ENCODE assay signal across 11 mouse cellular contexts in genomic region chr19:5566316-5566715, GRCm38 (mm10). TPM values are rescaled to one million over a fixed set of nuclear protein-coding genes. Genes with fewer than 3 reads are reported as not detected.
A peak's percentile ranks its signal among the peaks of the same experiment; 100 is the strongest.
DNase-seq lines count a peak whose midpoint lies in the region; ATAC-seq lines count a peak whose summit lies in the region.
"Had no signal": no experiment of that assay in that cellular context is flagged by ENCODE, and none has a peak within 500 bp of the region (broad histone marks: within the 10 kb centered on the region; RNA-seq: fewer than 3 reads in every experiment).

No protein-coding gene starts in this region.

- no peak overlapping the region for H3K9ac ChIP-seq in heart, embryonic 11.5 days (ENCODE audit: low read depth, low read length)
- 0 out of 2 replicates have a peak overlapping the region, but pooled peaks have one; percentile 86 for H3K9ac ChIP-seq in intestine, embryonic 15.5 days
- H3K9ac ChIP-seq in limb, embryonic 13.5 days, result no peak overlapping the region

- no peak for DNase-seq in heart, embryonic 10.5 days (ENCODE audit: low spot score)
- peak; percentile 22 for DNase-seq in A20 (ENCODE audit: low read depth, low spot score)
- DNase-seq in adrenal gland, postnatal 10 days, result no peak
- DNase-seq in right cerebral cortex, postnatal 10 days (ENCODE audit: low spot score in 2 of 2), result no peak
- DNase-seq: gastrocnemius, postnatal 36 days; lung, postnatal 10 days had no signal

- peaks cover 5% of the 10 kb centered on the region; the same call in 1 of the 2 replicates for H3K4me1 ChIP-seq in heart, embryonic 11.5 days (ENCODE audit: control insufficient read depth, insufficient read depth, low read length)
- peaks cover 25% of the 10 kb centered on the region for H3K4me1 ChIP-seq in heart, embryonic 10.5 days
- peaks cover 31% of the 10 kb centered on the region for H3K4me1 ChIP-seq in intestine, embryonic 15.5 days (replicated peaks)
- peaks cover 18% of the 10 kb centered on the region for H3K4me1 ChIP-seq in limb, embryonic 13.5 days

- no peaks in the 10 kb centered on the region for H3K9me3 ChIP-seq in heart, embryonic 11.5 days (replicated peaks; ENCODE audit: control insufficient read depth, low read length)
- no peaks in the 10 kb centered on the region for H3K9me3 ChIP-seq in heart, embryonic 10.5 days
- H3K9me3 ChIP-seq in intestine, embryonic 15.5 days, result no peaks in the 10 kb centered on the region
- H3K9me3 ChIP-seq in limb, embryonic 13.5 days, result no peaks in the 10 kb centered on the region
- H3K9me3 ChIP-seq: embryonic facial prominence, embryonic 12.5 days had no signal

- H3K27ac ChIP-seq in heart, embryonic 11.5 days (ENCODE audit: low read depth, low read length), result no peak overlapping the region
- no peak overlapping the region for H3K27ac ChIP-seq in heart, embryonic 10.5 days
- H3K27ac ChIP-seq in intestine, embryonic 15.5 days, result peak overlapping the region; percentile 97
- H3K27ac ChIP-seq in limb, embryonic 13.5 days, result no peak overlapping the region

- H3K27me3 ChIP-seq in heart, embryonic 11.5 days (ENCODE audit: control insufficient read depth, insufficient read depth, low read length), result peaks cover 55% of the 10 kb centered on the region
- H3K27me3 ChIP-seq in heart, embryonic 10.5 days (ENCODE audit: insufficient read depth, poor library complexity, severe bottlenecking), result peaks cover 83% of the 10 kb centered on the region
- peaks cover 6% of the 10 kb centered on the region for H3K27me3 ChIP-seq in intestine, embryonic 15.5 days (replicated peaks)
- H3K27me3 ChIP-seq in limb, embryonic 13.5 days, result peaks cover 69% of the 10 kb centered on the region

- H3K4me2 ChIP-seq in heart, embryonic 11.5 days, result peak overlapping the region; percentile 96; the same call in 1 of the 2 replicates
- peak overlapping the region; percentile 96 for H3K4me2 ChIP-seq in intestine, embryonic 15.5 days (replicated peaks)
- H3K4me2 ChIP-seq in limb, embryonic 13.5 days (replicated peaks), result peak overlapping the region; percentile 91

- no peak overlapping the region for H3K4me3 ChIP-seq in heart, embryonic 11.5 days (ENCODE audit: low read depth, low read length)
- no peak overlapping the region for H3K4me3 ChIP-seq in heart, embryonic 10.5 days
- 0 out of 2 replicates have a peak overlapping the region, but pooled peaks have one; percentile 80 for H3K4me3 ChIP-seq in intestine, embryonic 15.5 days (replicated peaks)
- H3K4me3 ChIP-seq in limb, embryonic 13.5 days, result no peak overlapping the region

- ATAC-seq in heart, embryonic 11.5 days (replicated peaks; ENCODE audit: insufficient number of reproducible peaks, low FRiP score, low TSS enrichment), result no peak
- ATAC-seq in intestine, embryonic 15.5 days, result no peak
- no peak for ATAC-seq in limb, embryonic 13.5 days (ENCODE audit: low FRiP score, low read depth)
- no peak for ATAC-seq in granulocyte monocyte progenitor cell, adult 5-6 weeks (replicated peaks; ENCODE audit: poor library complexity, severe bottlenecking)

- WGBS in heart, embryonic 11.5 days (ENCODE audit: insufficient replicate concordance), result 57% methylated on average over 5 of the region's 5 CpGs
- WGBS in heart, embryonic 10.5 days, result 53% methylated on average over 5 of the region's 5 CpGs
- 54% methylated on average over 5 of the region's 5 CpGs for WGBS in intestine, embryonic 15.5 days
- WGBS in limb, embryonic 13.5 days, result 51% methylated on average over 5 of the region's 5 CpGs

- peaks cover 2% of the 10 kb centered on the region; the same call in 1 of the 2 replicates for H3K36me3 ChIP-seq in heart, embryonic 11.5 days (ENCODE audit: control insufficient read depth, insufficient read depth, low read length)
- H3K36me3 ChIP-seq in heart, embryonic 10.5 days, result peaks cover 17% of the 10 kb centered on the region
- H3K36me3 ChIP-seq in intestine, embryonic 15.5 days, result peaks cover 8% of the 10 kb centered on the region; the same call in 1 of the 2 replicates
- H3K36me3 ChIP-seq in limb, embryonic 13.5 days, result peaks cover 14% of the 10 kb centered on the region; the same call in 1 of the 2 replicates
- H3K36me3 ChIP-seq: embryonic facial prominence, embryonic 12.5 days had no signal

RNA-seq across cellular contexts. Expression of gene Ap5b1, which starts 1.5 kb away (rescaled TPM):
- polyA plus RNA-seq in heart, embryonic 11.5 days (2014; fragmentation: Nextera tagmentation; extraction: Ambion mirVana), result 1.8 and 2.3 TPM in 2 replicates
- 2.2 and 2.7 TPM in 2 replicates for polyA plus RNA-seq in heart, embryonic 10.5 days (2016; fragmentation: Nextera tagmentation; extraction: Ambion mirVana)
- polyA plus RNA-seq in intestine, embryonic 15.5 days (2015; fragmentation: Nextera tagmentation; extraction: Ambion mirVana), result 7.9 and 9.9 TPM in 2 replicates
- polyA plus RNA-seq in limb, embryonic 13.5 days (2015; fragmentation: Nextera tagmentation; extraction: Ambion mirVana), result 2.3 and 2.7 TPM in 2 replicates
- total RNA-seq in granulocyte monocyte progenitor cell, adult 5-6 weeks (2014; fragmentation: Nextera tagmentation), result 5.7 and 17.5 TPM in 2 replicates
- 7.5 and 10.4 TPM in 2 replicates for total RNA-seq in granulocyte monocyte progenitor cell, adult 5-6 weeks (2017)
- 1 to 10 TPM; 6.3 to 7.3 TPM for total RNA-seq in adrenal gland, postnatal 10 days (2021)

RNA-seq across cellular contexts. Expression of gene Ovol1, which starts 5.9 kb away (rescaled TPM):
- 0.29 TPM in 1 of 2 replicates, not detected in the other for polyA plus RNA-seq in heart, embryonic 11.5 days (2014; fragmentation: Nextera tagmentation; extraction: Ambion mirVana)
- polyA plus RNA-seq in heart, embryonic 10.5 days (2016; fragmentation: Nextera tagmentation; extraction: Ambion mirVana), result 0.35 TPM in 1 of 2 replicates, not detected in the other
- 19.3 TPM in 2 replicates for polyA plus RNA-seq in intestine, embryonic 15.5 days (2015; fragmentation: Nextera tagmentation; extraction: Ambion mirVana)
- 1.7 and 3.0 TPM in 2 replicates for polyA plus RNA-seq in limb, embryonic 13.5 days (2015; fragmentation: Nextera tagmentation; extraction: Ambion mirVana)
- not detected in 2 replicates for total RNA-seq in granulocyte monocyte progenitor cell, adult 5-6 weeks (2014; fragmentation: Nextera tagmentation)
- not detected in 2 replicates for total RNA-seq in granulocyte monocyte progenitor cell, adult 5-6 weeks (2017)
- not detected for total RNA-seq in adrenal gland, postnatal 10 days (2021)
- total RNA-seq: gastrocnemius, postnatal 36 days had no signal

RNA-seq across cellular contexts. Expression of gene Rnaseh2c, which starts 35.4 kb away (rescaled TPM):
- polyA plus RNA-seq in heart, embryonic 11.5 days (2014; fragmentation: Nextera tagmentation; extraction: Ambion mirVana), result 97.1 and 106 TPM in 2 replicates
- 113 and 142 TPM in 2 replicates for polyA plus RNA-seq in heart, embryonic 10.5 days (2016; fragmentation: Nextera tagmentation; extraction: Ambion mirVana)
- 128 and 149 TPM in 2 replicates for polyA plus RNA-seq in intestine, embryonic 15.5 days (2015; fragmentation: Nextera tagmentation; extraction: Ambion mirVana)
- polyA plus RNA-seq in limb, embryonic 13.5 days (2015; fragmentation: Nextera tagmentation; extraction: Ambion mirVana), result 143 and 144 TPM in 2 replicates
- 78.4 and 114 TPM in 2 replicates for total RNA-seq in granulocyte monocyte progenitor cell, adult 5-6 weeks (2014; fragmentation: Nextera tagmentation)
- total RNA-seq in granulocyte monocyte progenitor cell, adult 5-6 weeks (2017), result 37.7 and 140 TPM in 2 replicates
- 100 to 1,000 TPM in 1 of 2 experiments, 10 to 100 TPM in 1; 98.8 to 108 TPM for total RNA-seq in adrenal gland, postnatal 10 days (2021)

RNA-seq across cellular contexts. Expression of gene Kat5, which starts 43.7 kb away (rescaled TPM):
- 20.9 and 23.4 TPM in 2 replicates for polyA plus RNA-seq in heart, embryonic 11.5 days (2014; fragmentation: Nextera tagmentation; extraction: Ambion mirVana)
- 33.2 and 35.4 TPM in 2 replicates for polyA plus RNA-seq in heart, embryonic 10.5 days (2016; fragmentation: Nextera tagmentation; extraction: Ambion mirVana)
- 44.1 and 47.3 TPM in 2 replicates for polyA plus RNA-seq in intestine, embryonic 15.5 days (2015; fragmentation: Nextera tagmentation; extraction: Ambion mirVana)
- 61.5 and 62.7 TPM in 2 replicates for polyA plus RNA-seq in limb, embryonic 13.5 days (2015; fragmentation: Nextera tagmentation; extraction: Ambion mirVana)
- total RNA-seq in granulocyte monocyte progenitor cell, adult 5-6 weeks (2014; fragmentation: Nextera tagmentation), result 27.9 and 52.2 TPM in 2 replicates
- total RNA-seq in granulocyte monocyte progenitor cell, adult 5-6 weeks (2017), result 60.2 and 82.3 TPM in 2 replicates
- 10 to 100 TPM; 49.9 to 52.2 TPM for total RNA-seq in adrenal gland, postnatal 10 days (2021)

RNA-seq across cellular contexts. Expression of gene Snx32, which starts 56.0 kb away (rescaled TPM):
- 14.0 and 16.7 TPM in 2 replicates for polyA plus RNA-seq in heart, embryonic 11.5 days (2014; fragmentation: Nextera tagmentation; extraction: Ambion mirVana)
- 10.6 and 15.6 TPM in 2 replicates for polyA plus RNA-seq in heart, embryonic 10.5 days (2016; fragmentation: Nextera tagmentation; extraction: Ambion mirVana)
- 7.2 and 8.0 TPM in 2 replicates for polyA plus RNA-seq in intestine, embryonic 15.5 days (2015; fragmentation: Nextera tagmentation; extraction: Ambion mirVana)
- 12.1 and 13.4 TPM in 2 replicates for polyA plus RNA-seq in limb, embryonic 13.5 days (2015; fragmentation: Nextera tagmentation; extraction: Ambion mirVana)
- total RNA-seq in granulocyte monocyte progenitor cell, adult 5-6 weeks (2014; fragmentation: Nextera tagmentation), result 4.9 and 5.7 TPM in 2 replicates
- 1.1 and 1.7 TPM in 2 replicates for total RNA-seq in granulocyte monocyte progenitor cell, adult 5-6 weeks (2017)
- 10 to 100 TPM in 1 of 2 experiments, 1 to 10 TPM in 1; 8.0 to 12.3 TPM for total RNA-seq in adrenal gland, postnatal 10 days (2021)
